Mouse (Mus musculus) liver, embryonic 11.5 days (tissue): ENCODE data around the gene Klhl32. TPM values are rescaled to one million over a fixed set of nuclear protein-coding genes. Genes with fewer than 3 reads are reported as not detected.
"Not testable (repeated sequence)": the region's sequence is repeated elsewhere in the genome, so short reads cannot be mapped to it uniquely, and the experiment has no call there.

Experiments
- ATAC-seq: fragments of 200-750 bp; cut with Nextera tagmentation; replicated peaks from 2 replicates; pipeline ENCODE4 v1.8.0; 2017; ENCODE audit warnings: moderate number of reproducible peaks, mild to moderate bottlenecking, moderate TSS enrichment, moderate library complexity; ENCODE audit not compliant: low FRiP score
- DNase-seq: peaks from one replicate; pipeline ENCODE4 v3.0.0-alpha.2; 2017; ENCODE audit warnings: low spot score
- H3K27ac ChIP-seq: fragments of 300-500 bp; sonication (generic); 2 replicates; pipeline ENCODE4 v1.5.1; 2014; ENCODE audit warnings: mild to moderate bottlenecking, low read depth, low read length, control low read depth
- H3K27me3 ChIP-seq: fragments of 300-500 bp; sonication (generic); replicated peaks from 2 replicates; pipeline ENCODE4 v1.6.1; 2014; ENCODE audit warnings: low read length, mixed read lengths; ENCODE audit not compliant: control insufficient read depth, insufficient read depth
- H3K36me3 ChIP-seq: fragments of 300-500 bp; sonication (generic); 2 replicates; pipeline ENCODE4 v1.6.1; 2014; ENCODE audit warnings: mild to moderate bottlenecking, low read length, moderate library complexity, mixed read lengths; ENCODE audit not compliant: control insufficient read depth, insufficient read depth
- H3K4me1 ChIP-seq: fragments of 300-500 bp; sonication (generic); replicated peaks from 2 replicates; pipeline ENCODE4 v1.6.1; 2014; ENCODE audit warnings: low read length, mixed read lengths; ENCODE audit not compliant: control insufficient read depth, insufficient read depth
- H3K4me2 ChIP-seq: fragments of 300-500 bp; sonication (generic); 2 replicates; pipeline ENCODE4 v1.6.1; 2014; ENCODE audit warnings: mild to moderate bottlenecking, control low read depth, moderate library complexity
- H3K4me3 ChIP-seq: fragments of 300-500 bp; sonication (generic); 2 replicates; pipeline ENCODE4 v1.5.1; 2014; ENCODE audit warnings: low read depth, low read length, control low read depth
- H3K9ac ChIP-seq: fragments of 300-500 bp; sonication (generic); 2 replicates; pipeline ENCODE4 v1.6.1; 2014; ENCODE audit warnings: low read depth, low read length, control low read depth
- H3K9me3 ChIP-seq: fragments of 300-500 bp; sonication (generic); 2 replicates; pipeline ENCODE4 v1.6.1; 2016; ENCODE audit warnings: low read length, inconsistent platforms, mixed read lengths; ENCODE audit not compliant: control insufficient read depth
- WGBS: fragments of 180-500 bp; shearing (Covaris S2); extraction: QIAGEN DNeasy Blood & Tissue Kit; methylation state at CpG from one replicate; pipeline ENCODE4 v1.1.7; 2014; 5-methylcytosine and 5-hydroxymethylcytosine counted together
- polyA plus RNA-seq: library from polyadenylated mRNA; unstranded; fragments of >200 nt; fragmentation: Nextera tagmentation; extraction: Ambion mirVana; gene quantifications from 2 replicates; pipeline ENCODE4 v1.2.1, GENCODE M21; 2014

Klhl32 gene
- polyA plus RNA-seq, 1 experiment from 2014 or later, result 0.51 TPM

DNA sequence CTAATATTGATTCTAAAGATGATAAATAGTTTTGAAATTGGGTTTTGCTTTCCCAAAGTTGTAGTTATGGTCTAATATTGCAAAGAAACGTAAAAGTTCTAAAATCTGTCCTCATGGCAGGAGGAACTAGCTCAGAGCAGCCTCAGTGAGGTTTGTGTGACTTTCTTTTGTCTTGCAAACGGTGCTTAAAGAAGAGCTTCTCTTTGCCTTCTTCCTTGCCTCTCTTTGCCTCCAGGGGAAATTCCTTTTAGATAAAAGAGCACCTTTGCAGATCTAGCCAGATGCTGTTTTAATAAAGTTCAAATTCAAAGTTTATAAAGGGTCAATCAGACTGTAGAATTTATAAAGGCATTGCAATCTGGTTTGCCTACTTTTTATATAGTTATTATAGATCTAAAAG, 38.5 kb upstream of the Klhl32 start:
- not testable (repeated sequence) for H3K4me1 ChIP-seq, DNase-seq, H3K4me3 ChIP-seq, H3K9me3 ChIP-seq, H3K27ac ChIP-seq, H3K36me3 ChIP-seq, H3K27me3 ChIP-seq, H3K9ac ChIP-seq, ATAC-seq, H3K4me2 ChIP-seq
- 40% methylated on average over 2 of the region's 2 CpGs for WGBS

DNA sequence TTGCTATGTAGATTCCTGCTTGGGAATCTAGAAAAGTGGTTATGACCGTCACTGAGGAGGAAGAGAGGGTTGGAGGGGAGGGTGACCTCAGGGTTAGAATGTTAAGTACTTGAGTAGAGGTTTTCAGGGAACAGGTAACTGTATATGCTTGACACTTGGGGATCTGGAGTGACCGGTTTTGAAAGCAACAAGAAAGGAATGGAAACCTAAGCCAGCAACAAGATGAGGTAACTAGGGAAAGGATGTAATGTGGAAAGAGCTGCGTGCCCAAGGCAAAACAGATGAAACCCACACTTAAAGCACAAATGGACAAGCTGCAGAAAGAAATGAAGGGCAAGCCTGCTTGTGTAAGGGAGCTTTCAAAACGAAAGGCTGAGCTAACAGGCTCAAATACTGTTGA, 18.3 kb upstream of the Klhl32 start:
- Histone ChIP-seq H3K27me3 (no peaks in the 10 kb centered on the region), H3K9ac (no peak overlapping the region), H3K4me3 (no peak overlapping the region), H3K4me2 (no peak overlapping the region), H3K27ac (no peak overlapping the region), H3K4me1 (no peaks in the 10 kb centered on the region), H3K9me3 (no peaks in the 10 kb centered on the region), H3K36me3 (no peaks in the 10 kb centered on the region)
- DNase-seq (no peak), ATAC-seq (no peak)
- WGBS, result 63% methylated on average over 4 of the region's 4 CpGs

DNA sequence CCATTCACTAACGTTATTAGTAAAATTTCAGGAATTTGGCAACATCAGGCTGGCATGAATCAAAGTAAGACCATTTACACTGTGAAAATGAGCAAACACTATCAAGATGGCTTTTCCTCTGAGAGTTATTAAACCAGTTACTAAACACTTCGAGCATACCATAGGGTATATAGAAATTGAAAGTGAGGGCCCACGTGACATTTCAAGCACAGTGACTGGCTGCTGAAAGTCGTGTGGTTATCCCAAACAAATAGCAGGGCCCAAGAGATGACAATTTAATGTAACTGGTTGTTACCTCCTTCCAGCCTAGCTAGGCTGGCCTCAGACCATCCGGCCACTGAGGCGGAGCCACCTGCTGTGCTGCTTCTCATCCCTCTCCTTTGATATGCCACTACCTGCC, 14.8 kb upstream of the Klhl32 start:
- H3K27ac ChIP-seq, result no peak overlapping the region
- no peaks in the 10 kb centered on the region for H3K27me3 ChIP-seq
- no peak overlapping the region for H3K4me2 ChIP-seq
- H3K36me3 ChIP-seq, result no peaks in the 10 kb centered on the region
- H3K4me1 ChIP-seq, result no peaks in the 10 kb centered on the region
- no peak overlapping the region for H3K9ac ChIP-seq
- DNase-seq (no peak), ATAC-seq (no peak)
- H3K4me3 ChIP-seq, result no peak overlapping the region
- 41% methylated on average over 6 of the region's 6 CpGs for WGBS
- H3K9me3 ChIP-seq, result no peaks in the 10 kb centered on the region

DNA sequence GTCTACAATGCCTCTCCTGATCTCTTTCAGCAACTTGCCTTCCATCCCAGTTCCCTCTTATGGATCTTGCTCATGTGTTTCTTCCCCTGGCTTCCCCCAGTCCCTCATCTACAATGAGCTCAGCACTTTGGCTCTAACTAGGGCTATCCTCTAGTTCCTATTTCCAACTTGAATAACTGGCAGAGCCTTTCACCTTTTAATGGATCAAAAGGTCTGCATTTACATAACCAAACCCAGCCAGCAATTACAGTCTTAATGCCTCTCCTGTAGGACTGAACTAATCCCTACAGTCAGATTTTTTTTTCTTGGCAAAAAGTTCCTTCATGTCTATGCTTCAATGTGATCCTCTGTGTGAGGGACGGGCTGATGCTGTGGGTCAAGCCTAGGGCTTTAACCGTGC, 3.5 kb downstream of the Klhl32 start:
- no peak overlapping the region for H3K9ac ChIP-seq
- no peak overlapping the region for H3K27ac ChIP-seq
- no peaks in the 10 kb centered on the region for H3K9me3 ChIP-seq
- no peaks in the 10 kb centered on the region for H3K4me1 ChIP-seq
- DNase-seq (no peak), ATAC-seq (no peak)
- no peak overlapping the region for H3K4me3 ChIP-seq
- 83% methylated on average over 2 of the region's 2 CpGs for WGBS
- no peaks in the 10 kb centered on the region for H3K27me3 ChIP-seq
- H3K36me3 ChIP-seq, result no peaks in the 10 kb centered on the region
- no peak overlapping the region for H3K4me2 ChIP-seq

DNA sequence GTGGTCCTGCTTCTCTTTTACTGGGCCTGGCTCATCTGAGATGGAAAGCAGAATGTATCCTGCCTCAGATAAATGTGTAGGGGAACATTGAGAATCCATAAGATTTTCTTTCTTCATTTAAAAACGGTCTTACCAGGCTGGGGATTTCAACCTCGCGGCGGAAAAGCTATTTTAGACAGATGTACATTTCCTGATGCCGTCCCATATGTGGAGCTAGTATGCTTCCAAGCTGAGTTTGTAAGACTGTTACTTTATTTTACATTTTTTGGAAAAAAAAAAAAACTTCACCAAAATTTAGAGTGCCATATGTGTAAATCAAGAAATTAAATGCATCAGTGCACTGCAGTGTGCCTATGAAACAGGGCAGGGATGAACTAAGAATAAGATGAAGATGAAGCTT, 5.4 kb downstream of the Klhl32 start:
- H3K4me1 ChIP-seq, result no peaks in the 10 kb centered on the region
- no peak overlapping the region for H3K9ac ChIP-seq
- WGBS, result 86% methylated on average over 5 of the region's 5 CpGs
- no peak overlapping the region for H3K4me3 ChIP-seq
- H3K4me2 ChIP-seq, result no peak overlapping the region
- H3K27me3 ChIP-seq, result no peaks in the 10 kb centered on the region
- no peak overlapping the region for H3K27ac ChIP-seq
- DNase-seq (no peak), ATAC-seq (no peak)
- no peaks in the 10 kb centered on the region for H3K36me3 ChIP-seq
- no peaks in the 10 kb centered on the region for H3K9me3 ChIP-seq

DNA sequence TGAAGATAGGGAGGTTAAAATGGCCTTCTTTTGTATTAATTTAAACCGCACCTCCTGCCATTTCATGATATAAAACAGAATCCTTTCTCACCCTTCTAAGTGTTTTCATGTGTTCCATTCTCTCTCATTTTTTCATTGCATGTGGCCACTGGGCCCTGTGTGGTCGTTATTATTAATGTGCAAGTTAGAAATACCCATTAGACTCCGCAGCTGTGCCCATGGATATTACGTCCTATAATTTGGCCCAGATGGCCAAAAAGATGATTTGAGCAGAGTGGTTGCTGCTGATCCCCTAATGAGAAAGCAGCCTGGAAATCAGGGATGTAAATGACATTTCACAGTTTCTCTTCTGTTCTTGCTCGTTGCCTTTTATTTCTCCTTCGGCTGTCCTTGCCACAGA, 12.4 kb downstream of the Klhl32 start:
- H3K4me2 ChIP-seq, result no peak overlapping the region
- H3K27ac ChIP-seq, result no peak overlapping the region
- no peak for ATAC-seq
- no peaks in the 10 kb centered on the region for H3K9me3 ChIP-seq
- H3K4me3 ChIP-seq, result no peak overlapping the region
- DNase-seq, result no peak
- H3K27me3 ChIP-seq, result no peaks in the 10 kb centered on the region
- no peaks in the 10 kb centered on the region for H3K4me1 ChIP-seq
- H3K36me3 ChIP-seq, result no peaks in the 10 kb centered on the region
- 83% methylated on average over 6 of the region's 6 CpGs for WGBS
- H3K9ac ChIP-seq, result no peak overlapping the region

DNA sequence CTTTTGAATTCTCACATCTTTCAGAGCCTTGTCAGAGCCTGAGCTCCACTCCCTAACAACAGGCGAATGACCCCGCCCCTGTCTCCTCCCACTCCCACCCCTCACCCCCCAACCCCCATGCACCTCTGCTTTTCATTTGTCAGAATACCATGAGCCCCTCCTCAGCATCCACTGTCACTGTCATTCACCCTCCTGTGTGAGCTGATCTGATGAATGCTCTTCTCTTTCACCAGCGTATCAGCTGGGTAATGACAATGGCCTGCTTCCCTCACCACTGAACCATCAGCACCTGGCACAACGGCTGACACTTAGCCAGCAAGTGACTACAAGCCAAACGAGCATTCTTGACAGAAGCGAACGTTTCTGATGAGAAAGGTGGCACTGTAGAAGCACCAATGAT, 15.4 kb downstream of the Klhl32 start:
- no peak for DNase-seq
- no peak for ATAC-seq
- H3K4me2 ChIP-seq, result no peak overlapping the region
- H3K9ac ChIP-seq, result no peak overlapping the region
- H3K4me1 ChIP-seq, result no peaks in the 10 kb centered on the region
- WGBS, result 56% methylated on average over 7 of the region's 7 CpGs
- no peak overlapping the region for H3K4me3 ChIP-seq
- no peak overlapping the region for H3K27ac ChIP-seq
- H3K36me3 ChIP-seq, result no peaks in the 10 kb centered on the region
- H3K9me3 ChIP-seq, result no peaks in the 10 kb centered on the region
- no peaks in the 10 kb centered on the region for H3K27me3 ChIP-seq

DNA sequence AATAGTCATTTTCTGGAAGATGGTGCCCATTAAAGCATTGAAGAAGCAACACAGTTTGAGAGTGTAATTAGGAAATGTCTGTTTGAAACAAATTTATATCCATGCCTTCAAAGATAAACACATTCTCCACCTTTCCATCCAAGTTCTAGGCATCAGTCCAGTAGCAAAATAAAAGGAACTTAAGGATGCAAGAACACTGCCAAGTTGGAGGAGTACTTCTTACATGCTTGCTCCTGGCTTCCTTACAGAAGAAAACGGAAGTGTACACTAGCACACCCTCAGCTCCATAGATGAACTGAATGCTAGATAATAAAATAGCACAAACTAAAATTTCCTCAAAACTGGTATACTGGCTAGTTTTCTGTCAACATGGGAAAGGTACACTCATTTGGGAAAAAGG, 42.6 kb downstream of the Klhl32 start:
- Histone ChIP-seq H3K9me3 (no peaks in the 10 kb centered on the region), H3K27ac (no peak overlapping the region), H3K4me3 (no peak overlapping the region), H3K9ac (no peak overlapping the region), H3K4me2 (no peak overlapping the region), H3K27me3 (no peaks in the 10 kb centered on the region), H3K36me3 (no peaks in the 10 kb centered on the region), H3K4me1 (no peaks in the 10 kb centered on the region)
- ATAC-seq (no peak), DNase-seq (no peak)
- WGBS, result 82% methylated on average over 1 of the region's 1 CpGs

DNA sequence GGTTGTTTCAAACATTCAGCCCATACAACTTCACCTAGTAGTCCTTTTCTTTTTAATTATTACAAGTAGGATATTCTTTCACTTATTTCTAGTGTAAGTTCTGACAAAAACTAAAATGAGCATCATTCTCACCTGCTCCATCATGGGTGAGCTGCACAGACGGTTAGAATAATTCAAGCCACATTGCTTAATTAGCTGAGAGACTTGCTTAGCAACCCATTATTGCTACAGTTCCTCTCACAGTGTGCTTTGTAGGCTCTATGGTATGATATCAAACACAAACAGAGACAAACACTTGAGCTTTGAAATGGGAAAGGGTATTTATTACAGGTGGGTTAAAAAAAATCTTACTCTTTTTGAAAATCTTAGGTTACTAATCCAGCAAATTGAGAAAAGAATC, 49.0 kb downstream of the Klhl32 start:
- no peaks in the 10 kb centered on the region for H3K4me1 ChIP-seq
- H3K9me3 ChIP-seq, result no peaks in the 10 kb centered on the region
- H3K4me2 ChIP-seq, result no peak overlapping the region
- no peak overlapping the region for H3K9ac ChIP-seq
- H3K36me3 ChIP-seq, result no peaks in the 10 kb centered on the region
- no peak overlapping the region for H3K27ac ChIP-seq
- DNase-seq (no peak), ATAC-seq (no peak)
- no peak overlapping the region for H3K4me3 ChIP-seq
- no peaks in the 10 kb centered on the region for H3K27me3 ChIP-seq
- 66% methylated on average over 1 of the region's 1 CpGs for WGBS
